Mouse (Mus musculus) cortical plate, adult 2 months (tissue): ENCODE measurements around the gene Lrrc28. TPM values are rescaled to one million over a fixed set of nuclear protein-coding genes. Genes with fewer than 3 reads are reported as not detected.

ENCODE experiments used
- H3K27ac ChIP-seq: fragments of 200-500 bp; 2 replicates; pipeline ENCODE4 v1.5.1; 2012; ENCODE audit warnings: low read length, control low read depth, inconsistent platforms; ENCODE audit not compliant: insufficient read depth
- H3K4me1 ChIP-seq: fragments of 200-500 bp; 2 replicates; pipeline ENCODE4 v1.6.1; 2011; ENCODE audit warnings: low read length; ENCODE audit not compliant: control insufficient read depth, insufficient read depth
- H3K4me3 ChIP-seq: fragments of 200-500 bp; 2 replicates; pipeline ENCODE4 v1.5.1; 2011; ENCODE audit warnings: mild to moderate bottlenecking, low read length, control low read depth; ENCODE audit not compliant: insufficient read depth
- CTCF ChIP-seq: fragments of 200-500 bp; IDR thresholded peaks from 2 replicates; pipeline ENCODE4 v1.5.1; 2011; ENCODE audit warnings: mild to moderate bottlenecking, control low read depth, low read length; ENCODE audit not compliant: insufficient read depth; ENCODE audit errors: extremely low read depth
- POLR2A ChIP-seq: fragments of 200-500 bp; IDR thresholded peaks from 2 replicates; pipeline ENCODE4 v1.6.1; 2011; ENCODE audit warnings: mild to moderate bottlenecking, low read length, control low read depth; ENCODE audit not compliant: insufficient read depth; ENCODE audit errors: extremely low read depth
- polyA plus RNA-seq: library from polyadenylated mRNA; depleted of rRNA; stranded (reverse); fragments of >200 nt; gene quantifications from 2 replicates; pipeline ENCODE4 v1.2.3, GENCODE M21; 2012

Gene Lrrc28
- polyA plus RNA-seq, 1 experiment, result 43.1 TPM

DNA sequence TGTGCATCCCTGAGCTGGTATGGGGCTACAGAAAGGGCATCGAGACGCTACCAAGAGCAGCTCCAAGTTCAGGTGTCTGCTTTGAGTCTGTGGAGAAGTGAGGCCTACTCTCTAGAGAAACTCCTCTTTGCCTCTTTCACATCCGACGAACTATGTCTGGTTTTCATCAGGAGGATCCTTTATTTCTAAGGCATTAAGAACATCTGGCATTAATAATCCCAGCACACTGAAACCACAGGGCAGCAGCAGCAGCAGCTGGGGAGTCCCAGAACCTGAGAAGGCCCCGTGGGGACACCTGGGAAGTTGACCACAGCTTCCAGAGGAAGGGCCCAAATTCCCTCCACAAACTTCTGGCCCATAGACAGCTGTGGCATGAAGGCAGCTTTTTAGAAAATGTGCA, 144.2 kb downstream of the Lrrc28 start:
- TF ChIP-seq CTCF (no peak), POLR2A (no peak)
- Histone ChIP-seq H3K4me3 (no peak overlapping the region), H3K27ac (no peak overlapping the region), H3K4me1 (peaks cover 11% of the 10 kb centered on the region)

DNA sequence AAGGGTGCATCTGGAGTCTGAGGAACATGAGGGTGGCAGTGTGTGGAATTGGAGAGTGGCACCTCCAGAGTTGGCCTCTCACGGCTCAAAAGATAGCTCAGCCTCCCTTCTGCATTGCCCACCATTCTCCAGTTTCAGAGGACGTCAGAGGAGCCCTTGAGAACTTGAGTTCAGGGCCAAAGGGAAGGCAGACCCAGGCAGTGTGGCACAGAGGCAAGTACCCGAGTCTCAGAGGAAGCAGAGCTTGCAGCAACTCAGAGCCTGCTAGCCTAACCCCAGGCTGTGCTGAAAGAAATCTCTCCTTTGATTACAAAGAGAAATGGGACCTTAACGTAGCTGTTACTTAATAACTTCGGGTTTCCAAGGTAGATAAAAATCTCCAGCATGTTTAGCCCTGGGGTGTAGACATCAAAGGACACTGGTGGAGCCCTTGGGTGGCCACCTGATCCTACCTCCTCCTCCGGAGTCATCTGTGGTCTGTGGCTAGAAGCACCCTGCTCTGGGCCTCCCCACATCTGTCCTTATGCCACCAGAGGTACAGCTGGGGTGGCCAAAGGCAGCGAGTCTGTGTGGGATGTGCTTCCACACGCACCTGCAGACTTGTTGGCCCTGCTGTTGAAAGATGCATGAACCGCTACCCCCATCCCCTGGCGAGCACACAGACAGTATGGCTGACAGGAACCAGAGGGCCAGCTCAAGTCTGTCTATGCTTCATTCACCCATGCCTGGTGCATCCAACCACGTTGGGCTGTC, 144.8 kb downstream of the Lrrc28 start:
- H3K4me3 ChIP-seq, result no peak overlapping the region
- TF ChIP-seq POLR2A (no peak), CTCF (no peak)
- H3K4me1 ChIP-seq, result peaks cover 11% of the 10 kb centered on the region
- H3K27ac ChIP-seq, result no peak overlapping the region

DNA sequence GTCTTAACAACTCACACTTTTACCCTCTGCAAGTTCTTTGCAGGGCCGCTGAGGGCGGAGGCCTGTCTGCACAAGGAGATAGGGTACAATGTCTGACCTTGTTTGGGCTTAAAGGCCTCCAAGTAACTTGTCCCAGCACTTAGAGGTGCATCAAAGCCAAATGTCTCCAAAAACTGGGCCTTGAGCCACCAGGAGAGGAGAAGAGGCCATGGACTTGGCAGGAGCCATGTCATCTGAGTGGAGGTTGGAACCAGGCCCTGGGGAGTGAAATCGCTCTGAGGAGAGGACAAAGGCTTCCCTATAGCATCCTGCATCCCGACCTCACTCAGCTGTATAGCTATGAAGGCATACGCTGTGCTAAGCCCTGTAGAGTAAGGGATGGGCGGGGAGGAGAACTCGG, 145.6 kb downstream of the Lrrc28 start:
- no peak for TF ChIP-seq CTCF
- TF ChIP-seq POLR2A, result no peak
- H3K27ac ChIP-seq, result no peak overlapping the region
- H3K4me3 ChIP-seq, result no peak overlapping the region
- H3K4me1 ChIP-seq, result peaks cover 11% of the 10 kb centered on the region

DNA sequence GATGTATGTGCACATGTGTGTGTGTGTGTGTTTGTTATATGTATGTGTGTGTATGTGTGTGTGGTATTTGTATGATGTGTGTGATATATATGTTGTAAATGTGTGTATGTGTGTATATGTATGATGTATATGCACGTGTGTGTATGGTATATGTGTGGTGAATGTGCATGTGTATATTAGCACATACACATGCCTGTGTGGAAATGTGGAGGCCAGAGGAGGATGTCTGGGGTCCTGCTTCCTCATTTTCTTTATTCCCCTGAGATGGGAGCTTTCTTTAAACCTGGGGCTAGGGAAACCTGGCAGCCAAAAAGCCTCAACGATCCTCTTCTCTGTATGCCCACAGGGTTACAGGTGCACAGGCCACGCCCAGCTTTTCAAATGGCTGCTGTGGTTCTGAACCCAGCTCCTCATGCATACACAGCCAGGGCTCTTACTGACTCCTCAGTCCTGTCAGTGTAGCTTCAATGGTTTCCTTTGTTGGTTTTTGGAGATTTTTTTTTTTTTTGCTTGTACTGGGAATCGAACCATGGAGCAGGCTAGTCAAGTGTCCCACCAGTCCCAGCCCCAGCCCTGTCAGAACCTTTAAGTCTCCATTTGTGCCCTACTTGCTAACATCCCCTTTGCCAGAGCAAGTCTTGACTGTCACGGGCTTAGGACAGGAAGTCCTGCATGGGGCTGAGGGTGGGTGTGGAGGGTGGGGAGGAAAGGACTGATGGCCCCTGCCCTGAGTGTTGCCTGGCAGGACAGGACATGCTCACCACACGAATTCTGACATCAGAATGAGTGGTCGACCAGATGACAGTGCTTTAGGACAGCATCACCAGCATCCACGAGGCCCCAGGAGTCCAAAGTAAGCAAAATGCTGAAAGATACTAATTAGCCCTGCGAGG, 151.0 kb downstream of the Lrrc28 start:
- TF ChIP-seq CTCF, result no peak
- Histone ChIP-seq H3K27ac (no peak overlapping the region), H3K4me1 (no peaks in the 10 kb centered on the region), H3K4me3 (no peak overlapping the region)

DNA sequence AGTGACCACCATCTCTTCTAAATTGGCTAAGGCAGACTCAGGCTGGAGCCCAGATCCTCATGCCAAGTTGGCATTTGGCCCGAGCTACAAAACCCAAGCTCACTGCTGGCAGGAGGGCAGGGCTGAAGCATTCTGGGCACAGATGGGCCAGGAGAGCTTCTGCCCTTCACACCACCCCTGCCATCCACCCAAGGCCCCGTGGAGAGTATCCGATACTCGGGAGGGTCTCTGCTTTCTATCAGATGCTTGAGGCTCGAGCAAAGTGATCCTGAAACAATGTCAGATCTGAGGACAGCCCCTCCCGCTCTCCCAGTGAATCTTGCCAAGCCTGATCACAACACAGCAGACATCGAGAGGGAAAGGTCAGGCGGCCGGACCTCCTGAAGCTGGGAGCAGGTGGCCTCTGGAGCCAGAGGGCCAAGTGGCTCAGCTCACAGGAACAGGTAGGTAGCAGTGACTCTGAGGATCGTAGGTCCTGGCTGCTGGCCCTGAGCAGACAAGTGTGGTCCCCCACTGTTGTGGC, 157.1 kb downstream of the Lrrc28 start:
- H3K4me1 ChIP-seq, result peaks cover 2% of the 10 kb centered on the region; the same call in 1 of the 2 replicates
- no peak overlapping the region for H3K27ac ChIP-seq
- H3K4me3 ChIP-seq, result no peak overlapping the region
- TF ChIP-seq CTCF (no peak), POLR2A (no peak)

DNA sequence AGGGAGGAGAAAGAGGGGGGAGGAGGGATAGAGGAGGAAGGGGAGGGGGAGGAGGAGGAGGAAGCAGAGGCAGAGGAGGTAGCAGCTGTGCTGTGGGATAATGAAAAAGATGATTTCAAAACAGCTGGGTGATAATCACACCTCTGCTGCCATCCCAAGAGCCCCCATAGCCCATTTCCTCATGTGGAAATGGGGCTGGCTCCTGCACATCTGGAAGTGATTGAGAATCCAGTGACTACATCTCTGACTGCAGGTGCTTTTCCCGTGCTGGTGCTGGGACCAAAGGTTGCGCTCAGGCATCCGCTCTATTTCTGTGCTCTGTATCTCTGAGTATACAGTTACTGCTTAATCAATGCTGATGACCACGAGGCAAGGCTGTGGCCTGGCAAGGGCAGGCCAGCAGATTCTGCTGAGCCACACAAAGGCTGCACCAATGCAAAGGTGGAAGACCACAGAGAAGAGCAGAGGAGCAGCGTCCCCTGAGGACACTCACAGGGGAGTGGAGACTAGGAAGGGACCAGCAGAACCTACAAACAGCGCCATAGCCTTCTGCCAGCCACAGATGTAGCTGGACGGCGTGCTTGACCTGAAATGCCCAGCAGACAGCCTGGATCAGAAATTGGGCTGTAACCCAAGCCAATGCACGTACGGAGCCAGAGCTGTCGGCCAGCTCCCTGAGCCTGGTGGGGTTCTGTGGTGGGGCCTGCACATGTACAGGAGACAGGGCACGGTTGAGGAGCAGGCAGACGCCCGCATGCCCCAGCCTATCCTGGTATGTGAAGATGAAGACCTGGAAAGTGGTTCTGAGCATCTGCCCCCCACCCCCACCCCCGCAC, 157.9 kb downstream of the Lrrc28 start:
- Histone ChIP-seq H3K4me1 (peaks cover 2% of the 10 kb centered on the region; the same call in 1 of the 2 replicates), H3K4me3 (no peak overlapping the region), H3K27ac (no peak overlapping the region)
- no peak for TF ChIP-seq POLR2A
- TF ChIP-seq CTCF, result no peak

DNA sequence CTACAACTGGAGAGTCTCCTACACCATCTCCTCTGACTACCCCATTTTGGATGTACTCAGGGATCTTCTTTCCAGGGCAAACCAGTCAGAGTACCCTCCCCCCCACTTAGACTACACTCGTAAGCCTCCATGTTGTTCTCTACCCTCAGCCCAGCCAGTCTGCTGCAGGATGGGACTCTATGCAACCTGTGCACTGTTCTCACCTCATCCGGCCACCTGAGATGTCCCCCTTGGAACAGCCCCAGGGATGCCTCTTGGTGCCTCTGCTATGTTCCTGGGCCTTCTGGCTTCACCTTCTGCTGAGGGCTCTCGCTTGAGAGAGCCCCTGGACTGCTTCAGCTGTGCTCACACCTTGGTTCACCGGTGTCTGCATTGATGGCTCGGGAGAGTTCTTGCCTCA, 158.7 kb downstream of the Lrrc28 start:
- no peak for TF ChIP-seq POLR2A
- no peak for TF ChIP-seq CTCF
- no peak overlapping the region for H3K4me3 ChIP-seq

DNA sequence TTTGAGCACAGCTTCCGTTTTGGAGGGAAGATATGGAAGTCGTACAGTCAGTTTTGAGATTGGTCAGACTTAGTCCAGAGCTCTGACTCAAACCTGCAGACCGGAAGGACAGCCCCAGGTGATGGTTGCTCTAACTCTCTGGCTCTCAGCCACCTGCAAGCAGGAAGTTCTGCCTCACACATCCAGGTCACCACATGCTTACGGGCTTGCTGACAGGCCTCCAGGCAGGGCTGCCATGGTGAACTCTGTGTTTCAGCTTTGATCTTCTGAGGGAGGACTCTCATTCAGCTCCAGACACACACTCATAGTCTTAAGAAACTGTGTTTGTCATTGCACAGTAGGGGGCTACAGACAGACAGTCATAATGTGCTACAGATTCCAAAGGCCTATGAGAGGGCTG, 161.4 kb downstream of the Lrrc28 start:
- peaks cover 2% of the 10 kb centered on the region; the same call in 1 of the 2 replicates for H3K4me1 ChIP-seq
- no peak for TF ChIP-seq CTCF
- TF ChIP-seq POLR2A, result no peak

More for the DNA sequence above, 158.7 kb downstream of the Lrrc28 start:
- Histone ChIP-seq H3K4me1 (peaks cover 2% of the 10 kb centered on the region; the same call in 1 of the 2 replicates), H3K27ac (no peak overlapping the region)

More for the DNA sequence above, 161.4 kb downstream of the Lrrc28 start:
- H3K4me3 ChIP-seq, result no peak overlapping the region
- H3K27ac ChIP-seq, result no peak overlapping the region
